In the genomic region with DNA sequence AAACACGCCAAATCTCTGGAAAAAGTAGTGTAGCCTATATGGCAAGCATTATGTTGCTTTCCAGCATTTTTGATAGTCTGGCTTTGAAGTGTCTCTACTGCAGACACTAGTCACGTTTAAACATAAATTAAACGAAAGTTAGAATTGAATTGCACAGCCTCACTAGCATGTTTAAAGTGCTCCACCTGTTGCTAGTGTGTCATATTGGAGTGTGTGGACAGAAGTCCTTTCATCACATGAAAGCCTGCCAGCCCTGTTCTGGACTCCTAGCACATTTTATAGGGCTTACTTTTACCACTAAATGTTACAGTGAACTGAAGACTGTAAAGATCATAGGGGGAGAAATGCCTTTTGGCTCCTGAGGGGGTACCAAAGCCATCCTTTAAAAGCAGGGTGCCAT, we compare ENCODE assay signal across 7 mouse cellular contexts. TPM values are rescaled to one million over a fixed set of nuclear protein-coding genes. Genes with fewer than 3 reads are reported as not detected.
DNase-seq lines count a peak whose midpoint lies in the region; ATAC-seq and TF ChIP-seq lines count a peak whose summit lies in the region.

No protein-coding gene starts in this region.

- 59% methylated on average over 3 of the region's 3 CpGs for WGBS in liver, embryonic 11.5 days
- WGBS in limb, embryonic 11.5 days, result 66% methylated on average over 3 of the region's 3 CpGs
- 57% methylated on average over 3 of the region's 3 CpGs for WGBS in neural tube, embryonic 15.5 days

- ATAC-seq in liver, embryonic 11.5 days (replicated peaks; ENCODE audit: low FRiP score), result no peak
- no peak for ATAC-seq in limb, embryonic 11.5 days (ENCODE audit: insufficient number of reproducible peaks, low FRiP score, low TSS enrichment, low read depth)
- no peak for ATAC-seq in neural tube, embryonic 15.5 days (ENCODE audit: low FRiP score)
- no peak for ATAC-seq in megakaryocyte-erythroid progenitor cell, adult 5-6 weeks (replicated peaks; ENCODE audit: low FRiP score, low TSS enrichment, poor library complexity, severe bottlenecking)

- H3K36me3 ChIP-seq in liver, embryonic 11.5 days (ENCODE audit: control insufficient read depth, insufficient read depth, low read length), result no peaks in the 10 kb centered on the region
- H3K36me3 ChIP-seq in limb, embryonic 11.5 days (ENCODE audit: control insufficient read depth, insufficient read depth, low read length), result no peaks in the 10 kb centered on the region
- H3K36me3 ChIP-seq in neural tube, embryonic 15.5 days, result no peaks in the 10 kb centered on the region

- no peak for DNase-seq in liver, embryonic 11.5 days (ENCODE audit: low spot score)
- DNase-seq in liver, result no peak
- DNase-seq in limb, embryonic 11.5 days (ENCODE audit: low spot score), result no peak
- DNase-seq in ovary, adult 18-20 months (ENCODE audit: low spot score), result no peak

- H3K4me2 ChIP-seq in liver, embryonic 11.5 days, result peak overlapping the region; percentile 76
- peak overlapping the region; percentile 51; the same call in 1 of the 2 replicates for H3K4me2 ChIP-seq in limb, embryonic 11.5 days (ENCODE audit: low read depth, severe bottlenecking)
- H3K4me2 ChIP-seq in neural tube, embryonic 15.5 days, result peak overlapping the region; percentile 64

- H3K4me1 ChIP-seq in liver, embryonic 11.5 days (replicated peaks; ENCODE audit: control insufficient read depth, insufficient read depth, low read length), result peaks cover 19% of the 10 kb centered on the region
- H3K4me1 ChIP-seq in embryonic fibroblast, embryonic 13.5 days (ENCODE audit: control insufficient read depth, insufficient read depth, low read length), result peaks cover 13% of the 10 kb centered on the region
- H3K4me1 ChIP-seq in limb, embryonic 11.5 days (ENCODE audit: control insufficient read depth, insufficient read depth, low read length), result peaks cover 12% of the 10 kb centered on the region
- H3K4me1 ChIP-seq in neural tube, embryonic 15.5 days, result peaks cover 27% of the 10 kb centered on the region

- H3K9me3 ChIP-seq in liver, embryonic 11.5 days (ENCODE audit: control insufficient read depth, low read length), result no peaks in the 10 kb centered on the region
- no peaks in the 10 kb centered on the region for H3K9me3 ChIP-seq in limb, embryonic 11.5 days (ENCODE audit: control insufficient read depth, low read length)
- H3K9me3 ChIP-seq in neural tube, embryonic 15.5 days (replicated peaks), result no peaks in the 10 kb centered on the region

- H3K27me3 ChIP-seq in liver, embryonic 11.5 days (replicated peaks; ENCODE audit: control insufficient read depth, insufficient read depth, low read length), result no peaks in the 10 kb centered on the region
- no peaks in the 10 kb centered on the region for H3K27me3 ChIP-seq in limb, embryonic 11.5 days (ENCODE audit: control insufficient read depth, insufficient read depth, low read length)
- H3K27me3 ChIP-seq in neural tube, embryonic 15.5 days (replicated peaks), result no peaks in the 10 kb centered on the region

- no peak for TF ChIP-seq POLR2A in embryonic fibroblast, embryonic 13.5 days (IDR thresholded peaks at IDR 0.05; ENCODE audit: low read depth, low read length)

- no peak for TF ChIP-seq CTCF in embryonic fibroblast, embryonic 13.5 days (IDR thresholded peaks at IDR 0.05; ENCODE audit: borderline replicate concordance, insufficient read depth, low read length)

- peak overlapping the region; percentile 41 for H3K9ac ChIP-seq in liver, embryonic 11.5 days (ENCODE audit: low read depth, low read length)
- H3K9ac ChIP-seq in limb, embryonic 11.5 days (ENCODE audit: low read length), result no peak overlapping the region
- H3K9ac ChIP-seq in neural tube, embryonic 15.5 days (replicated peaks), result no peak overlapping the region

- no peak overlapping the region for H3K27ac ChIP-seq in liver, embryonic 11.5 days (ENCODE audit: low read depth, low read length)
- H3K27ac ChIP-seq in embryonic fibroblast, embryonic 13.5 days (ENCODE audit: insufficient read depth, low read length), result no peak overlapping the region
- no peak overlapping the region for H3K27ac ChIP-seq in limb, embryonic 11.5 days (replicated peaks; ENCODE audit: low read depth, low read length)
- no peak overlapping the region for H3K27ac ChIP-seq in neural tube, embryonic 15.5 days (replicated peaks)

- peak overlapping the region; percentile 87 for H3K4me3 ChIP-seq in liver, embryonic 11.5 days (ENCODE audit: low read depth, low read length)
- H3K4me3 ChIP-seq in embryonic fibroblast, embryonic 13.5 days (ENCODE audit: insufficient read depth, low read length), result peak overlapping the region; percentile 99; the same call in 1 of the 2 replicates
- peak overlapping the region; percentile 72; the same call in 1 of the 2 replicates for H3K4me3 ChIP-seq in limb, embryonic 11.5 days (ENCODE audit: low read depth, low read length)
- H3K4me3 ChIP-seq in neural tube, embryonic 15.5 days (replicated peaks), result peak overlapping the region; percentile 85

RNA-seq across cellular contexts. Expression of a gene that starts 1.9 kb away (rescaled TPM):
- polyA plus RNA-seq in liver, embryonic 11.5 days (2014; fragmentation: Nextera tagmentation; extraction: Ambion mirVana), result 44.7 and 45.1 TPM in 2 replicates
- 10.5 and 21.5 TPM in 2 replicates for polyA plus RNA-seq in embryonic fibroblast, embryonic 13.5 days (2011; ENCODE audit: insufficient read length, low read depth, missing spikeins)
- 36.6 and 42.1 TPM in 2 replicates for polyA plus RNA-seq in limb, embryonic 11.5 days (2014; fragmentation: Nextera tagmentation; extraction: Ambion mirVana)
- polyA plus RNA-seq in neural tube, embryonic 15.5 days (2015; fragmentation: Nextera tagmentation; extraction: Ambion mirVana), result 12.7 and 14.1 TPM in 2 replicates
- 39.9 and 65.9 TPM in 2 replicates for total RNA-seq in megakaryocyte-erythroid progenitor cell, adult 5-6 weeks (2014; fragmentation: Nextera tagmentation)
- total RNA-seq in megakaryocyte-erythroid progenitor cell, adult 5-6 weeks (2017), result 57.4 and 65.4 TPM in 2 replicates

RNA-seq across cellular contexts. Expression of a gene that starts 40.5 kb away (rescaled TPM):
- 53.3 and 56.5 TPM in 2 replicates for polyA plus RNA-seq in liver, embryonic 11.5 days (2014; fragmentation: Nextera tagmentation; extraction: Ambion mirVana)
- polyA plus RNA-seq in embryonic fibroblast, embryonic 13.5 days (2011; ENCODE audit: insufficient read length, low read depth, missing spikeins), result 18.3 and 19.3 TPM in 2 replicates
- 38.5 and 38.7 TPM in 2 replicates for polyA plus RNA-seq in limb, embryonic 11.5 days (2014; fragmentation: Nextera tagmentation; extraction: Ambion mirVana)
- polyA plus RNA-seq in neural tube, embryonic 15.5 days (2015; fragmentation: Nextera tagmentation; extraction: Ambion mirVana), result 51.8 and 53.6 TPM in 2 replicates
- total RNA-seq in megakaryocyte-erythroid progenitor cell, adult 5-6 weeks (2014; fragmentation: Nextera tagmentation), result 45.4 and 48.0 TPM in 2 replicates
- total RNA-seq in megakaryocyte-erythroid progenitor cell, adult 5-6 weeks (2017), result 32.3 and 35.8 TPM in 2 replicates

RNA-seq across cellular contexts. Expression of a gene that starts 40.7 kb away (rescaled TPM):
- 12.4 and 12.5 TPM in 2 replicates for polyA plus RNA-seq in liver, embryonic 11.5 days (2014; fragmentation: Nextera tagmentation; extraction: Ambion mirVana)
- polyA plus RNA-seq in embryonic fibroblast, embryonic 13.5 days (2011; ENCODE audit: insufficient read length, low read depth, missing spikeins), result 11.4 and 17.5 TPM in 2 replicates
- polyA plus RNA-seq in limb, embryonic 11.5 days (2014; fragmentation: Nextera tagmentation; extraction: Ambion mirVana), result 8.5 and 8.8 TPM in 2 replicates
- polyA plus RNA-seq in neural tube, embryonic 15.5 days (2015; fragmentation: Nextera tagmentation; extraction: Ambion mirVana), result 8.3 and 10.1 TPM in 2 replicates
- total RNA-seq in megakaryocyte-erythroid progenitor cell, adult 5-6 weeks (2014; fragmentation: Nextera tagmentation), result 7.0 and 9.5 TPM in 2 replicates
- total RNA-seq in megakaryocyte-erythroid progenitor cell, adult 5-6 weeks (2017), result 8.3 and 11.0 TPM in 2 replicates

RNA-seq across cellular contexts. Expression of a gene that starts 40.9 kb away (rescaled TPM):
- 86.8 and 92.2 TPM in 2 replicates for polyA plus RNA-seq in liver, embryonic 11.5 days (2014; fragmentation: Nextera tagmentation; extraction: Ambion mirVana)
- 106 and 109 TPM in 2 replicates for polyA plus RNA-seq in embryonic fibroblast, embryonic 13.5 days (2011; ENCODE audit: insufficient read length, low read depth, missing spikeins)
- polyA plus RNA-seq in limb, embryonic 11.5 days (2014; fragmentation: Nextera tagmentation; extraction: Ambion mirVana), result 31.9 and 34.5 TPM in 2 replicates
- 43.9 and 55.2 TPM in 2 replicates for polyA plus RNA-seq in neural tube, embryonic 15.5 days (2015; fragmentation: Nextera tagmentation; extraction: Ambion mirVana)
- total RNA-seq in megakaryocyte-erythroid progenitor cell, adult 5-6 weeks (2014; fragmentation: Nextera tagmentation), result 38.8 and 45.6 TPM in 2 replicates
- total RNA-seq in megakaryocyte-erythroid progenitor cell, adult 5-6 weeks (2017), result 63.0 and 78.0 TPM in 2 replicates
